Mouse (Mus musculus): ENCODE data around the gene Gm13288.

DNA sequence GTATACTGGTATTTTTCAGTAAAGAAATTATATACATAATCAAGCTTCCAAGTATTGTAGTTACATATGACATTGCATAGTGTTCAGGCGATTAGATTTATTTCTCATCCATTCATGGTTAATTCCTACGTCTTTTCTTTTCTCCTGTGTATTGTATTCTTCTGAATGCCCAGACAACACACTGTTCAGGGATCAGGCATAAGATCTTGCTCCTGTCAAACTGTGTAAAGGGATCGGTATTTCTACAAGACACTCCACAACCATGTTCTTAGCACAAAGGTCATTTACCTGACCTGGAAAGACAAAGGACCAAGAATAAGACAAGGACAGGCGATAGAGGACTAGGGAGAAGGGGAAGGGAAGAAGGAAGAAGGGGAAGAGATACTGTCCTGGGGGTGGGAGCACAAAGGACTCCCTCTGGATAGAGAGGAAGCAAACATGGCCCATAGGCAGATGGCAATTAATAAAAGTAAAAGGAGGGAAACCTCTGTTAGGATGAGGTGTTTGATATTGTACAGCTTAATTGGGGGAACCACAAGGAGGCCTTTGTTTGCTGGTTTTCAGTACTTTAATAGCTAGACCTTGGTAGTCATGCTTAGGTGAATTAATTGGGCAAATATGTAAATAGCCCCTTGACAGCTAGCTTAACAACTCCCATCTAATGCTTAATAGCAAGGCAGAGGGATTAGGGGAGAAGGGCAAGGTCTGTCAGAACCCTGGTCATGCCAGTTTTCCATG, 45.9 kb downstream of the Gm13288 start:
- TF ChIP-seq EP300 (IDR thresholded peaks at IDR 0.05) = no peak
- TF ChIP-seq CTCF (IDR thresholded peaks at IDR 0.05) = no peak
